Comparison of ENCODE assay signal across 8 mouse cellular contexts in the genomic region with DNA sequence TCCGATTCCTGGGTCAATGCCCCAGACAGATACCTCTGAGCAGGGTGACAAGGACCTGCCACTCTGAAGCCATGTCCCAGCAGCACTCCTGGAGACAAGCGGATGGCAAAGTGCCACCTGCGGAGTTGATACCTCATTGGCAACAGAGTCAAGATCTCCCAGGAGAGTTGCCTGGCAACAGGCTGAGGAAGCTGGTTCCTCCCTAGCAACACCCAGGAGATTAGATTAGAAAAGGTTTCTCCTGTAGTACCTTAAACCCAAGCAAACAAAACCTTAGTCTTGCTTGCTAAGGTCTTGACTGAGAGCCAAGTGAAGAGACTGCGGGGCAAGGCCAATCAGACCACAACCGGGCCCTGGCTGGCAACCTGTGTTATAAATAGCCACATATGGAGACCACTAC.
DNase-seq lines count a peak whose midpoint lies in the region; ATAC-seq lines count a peak whose summit lies in the region.

No protein-coding gene starts in this region.

- peaks cover 40% of the 10 kb centered on the region for H3K36me3 ChIP-seq in forebrain, embryonic 15.5 days
- H3K36me3 ChIP-seq in forebrain, embryonic 11.5 days (ENCODE audit: control insufficient read depth, insufficient read depth, low read length): no peaks in the 10 kb centered on the region; the same call in 1 of the 2 replicates

- peaks cover 12% of the 10 kb centered on the region for H3K4me1 ChIP-seq in forebrain, embryonic 15.5 days
- no peaks in the 10 kb centered on the region for H3K4me1 ChIP-seq in forebrain, embryonic 11.5 days (replicated peaks; ENCODE audit: control insufficient read depth, insufficient read depth, low read length)

- no peaks in the 10 kb centered on the region for H3K27me3 ChIP-seq in forebrain, embryonic 15.5 days
- H3K27me3 ChIP-seq in forebrain, embryonic 11.5 days (ENCODE audit: control insufficient read depth, insufficient read depth, low read length): no peaks in the 10 kb centered on the region

- H3K27ac ChIP-seq in forebrain, embryonic 15.5 days (replicated peaks): 0 out of 2 replicates have a peak overlapping the region, but pooled peaks have one; percentile 4
- no peak overlapping the region for H3K27ac ChIP-seq in forebrain, embryonic 11.5 days (ENCODE audit: low read depth, low read length)

- intact Hi-C loops in left cerebral cortex, postnatal 10 days (cut with DNase I): loop anchor here (5.0 kb wide), 1 partner anchor 100 kb away; no protein-coding TSS in a partner anchor

- H3K4me3 ChIP-seq in forebrain, embryonic 15.5 days: no peak overlapping the region
- H3K4me3 ChIP-seq in forebrain, embryonic 11.5 days (ENCODE audit: low read depth, low read length): no peak overlapping the region

- no peak overlapping the region for H3K9ac ChIP-seq in forebrain, embryonic 15.5 days (replicated peaks)
- no peak overlapping the region for H3K9ac ChIP-seq in forebrain, embryonic 11.5 days (ENCODE audit: low read length)

- ATAC-seq in forebrain, embryonic 15.5 days (replicated peaks): no peak; the same call in 1 of the 2 replicates
- ATAC-seq in forebrain, embryonic 11.5 days (replicated peaks; ENCODE audit: low FRiP score): no peak

- no peak for DNase-seq in forebrain, embryonic 11.5 days (ENCODE audit: low spot score)
- peak; percentile 89 for DNase-seq in brain, adult 2 months (ENCODE audit: low read depth, low spot score)
- DNase-seq in frontal cortex, postnatal 14 days (ENCODE audit: low spot score in 2 of 2): peak; percentile 47 to 51
- peak; percentile 56 to 65 for DNase-seq in left cerebral cortex, postnatal 10 days (ENCODE audit: extremely low spot score in 1 of 2, low spot score in 2 of 2)
- no peak for DNase-seq in thymus, postnatal 14 days
- no peak for DNase-seq in urinary bladder, postnatal 25 days (ENCODE audit: low spot score)
- no peak for DNase-seq in retina, postnatal 1 day

- H3K4me2 ChIP-seq in forebrain, embryonic 15.5 days (replicated peaks): no peak overlapping the region
- no peak overlapping the region for H3K4me2 ChIP-seq in forebrain, embryonic 11.5 days (ENCODE audit: low read depth, low read length, severe bottlenecking)

- WGBS in forebrain, embryonic 15.5 days: 46% methylated on average over 5 of the region's 5 CpGs
- WGBS in forebrain, embryonic 11.5 days: 63% methylated on average over 5 of the region's 5 CpGs

- no peaks in the 10 kb centered on the region for H3K9me3 ChIP-seq in forebrain, embryonic 15.5 days
- H3K9me3 ChIP-seq in forebrain, embryonic 11.5 days (ENCODE audit: control insufficient read depth, low read length): no peaks in the 10 kb centered on the region

Comparison
In these comparisons a context has a peak if more than half of its experiments do, and no peak if none do; other contexts are left out.
1. DNase-seq: peak in brain, adult 2 months (single experiment), frontal cortex, postnatal 14 days (2 of 2) and left cerebral cortex, postnatal 10 days (2 of 2); none in forebrain, embryonic 11.5 days (single experiment), thymus, postnatal 14 days (single experiment), urinary bladder, postnatal 25 days (single experiment) and retina, postnatal 1 day (single experiment).